Mouse (Mus musculus): Measurements from ENCODE around the gene Etfa. TPM values are rescaled to one million over a fixed set of nuclear protein-coding genes. Genes with fewer than 3 reads are reported as not detected.

Etfa gene
- polyA plus RNA-seq, 1 experiment: 16.7 TPM

- Histone ChIP-seq H3K4me3 (ENCODE audit: control insufficient read depth, low read depth, low read length) (no peak overlapping the region), H3K27ac (ENCODE audit: control insufficient read depth, insufficient read depth, low read depth, low read length) (no peak overlapping the region), H3K4me1 (ENCODE audit: control insufficient read depth, insufficient read depth, low read length) (peaks cover 6% of the 10 kb centered on the region), H3K36me3 (ENCODE audit: control insufficient read depth, insufficient read depth, low read length) (no peaks in the 10 kb centered on the region), H3K27me3 (ENCODE audit: control insufficient read depth, insufficient read depth, low read length) (no peaks in the 10 kb centered on the region)
- TF ChIP-seq POLR2A (IDR thresholded peaks at IDR 0.05; ENCODE audit: control insufficient read depth, low read depth, low read length) (no peak), CTCF (IDR thresholded peaks at IDR 0.05; ENCODE audit: control insufficient read depth, insufficient read depth, insufficient replicate concordance, low read depth, low read length) (no peak)
Observed at GRCm38 (mm10) chr9:55433875-55434274, 78.2 kb downstream of the Etfa start.

- TF ChIP-seq CTCF (IDR thresholded peaks at IDR 0.05; ENCODE audit: control insufficient read depth, insufficient read depth, insufficient replicate concordance, low read depth, low read length) (no peak), POLR2A (IDR thresholded peaks at IDR 0.05; ENCODE audit: control insufficient read depth, low read depth, low read length) (no peak)
- no peaks in the 10 kb centered on the region for H3K36me3 ChIP-seq (ENCODE audit: control insufficient read depth, insufficient read depth, low read length)
- no peak overlapping the region for H3K27ac ChIP-seq (ENCODE audit: control insufficient read depth, insufficient read depth, low read depth, low read length)
Observed at GRCm38 (mm10) chr9:55432306-55433289, 79.4 kb downstream of the Etfa start.

GRCm38 (mm10) chr9:55430133-55430532 lies 81.9 kb downstream of the Etfa start:
- TF ChIP-seq POLR2A (IDR thresholded peaks at IDR 0.05; ENCODE audit: control insufficient read depth, low read depth, low read length) (no peak), CTCF (IDR thresholded peaks at IDR 0.05; ENCODE audit: control insufficient read depth, insufficient read depth, insufficient replicate concordance, low read depth, low read length) (no peak)
- Histone ChIP-seq H3K4me3 (ENCODE audit: control insufficient read depth, low read depth, low read length) (peak overlapping the region; percentile 9; the same call in 1 of the 2 replicates), H3K27ac (ENCODE audit: control insufficient read depth, insufficient read depth, low read depth, low read length) (no peak overlapping the region)

More at GRCm38 (mm10) chr9:55432306-55433289, 79.4 kb downstream of the Etfa start:
- no peak overlapping the region for H3K4me3 ChIP-seq (ENCODE audit: control insufficient read depth, low read depth, low read length)
- peaks cover 9% of the 10 kb centered on the region for H3K4me1 ChIP-seq (ENCODE audit: control insufficient read depth, insufficient read depth, low read length)
- no peaks in the 10 kb centered on the region for H3K27me3 ChIP-seq (ENCODE audit: control insufficient read depth, insufficient read depth, low read length)

GRCm38 (mm10) chr9:55429242-55429975 lies 82.6 kb downstream of the Etfa start:
- no peak overlapping the region for H3K4me3 ChIP-seq (ENCODE audit: control insufficient read depth, low read depth, low read length)
- no peak for TF ChIP-seq POLR2A (IDR thresholded peaks at IDR 0.05; ENCODE audit: control insufficient read depth, low read depth, low read length)
- peak; percentile 47; the same call in 1 of the 2 replicates for TF ChIP-seq CTCF (IDR thresholded peaks at IDR 0.05; ENCODE audit: control insufficient read depth, insufficient read depth, insufficient replicate concordance, low read depth, low read length)
- no peak overlapping the region for H3K27ac ChIP-seq (ENCODE audit: control insufficient read depth, insufficient read depth, low read depth, low read length)
- no peaks in the 10 kb centered on the region for H3K36me3 ChIP-seq (ENCODE audit: control insufficient read depth, insufficient read depth, low read length)
- no peaks in the 10 kb centered on the region for H3K27me3 ChIP-seq (ENCODE audit: control insufficient read depth, insufficient read depth, low read length)
- H3K4me1 ChIP-seq (ENCODE audit: control insufficient read depth, insufficient read depth, low read length): peaks cover 14% of the 10 kb centered on the region

More at GRCm38 (mm10) chr9:55430133-55430532, 81.9 kb downstream of the Etfa start:
- H3K36me3 ChIP-seq (ENCODE audit: control insufficient read depth, insufficient read depth, low read length): no peaks in the 10 kb centered on the region
- no peaks in the 10 kb centered on the region for H3K27me3 ChIP-seq (ENCODE audit: control insufficient read depth, insufficient read depth, low read length)
- H3K4me1 ChIP-seq (ENCODE audit: control insufficient read depth, insufficient read depth, low read length): peaks cover 14% of the 10 kb centered on the region

GRCm38 (mm10) chr9:55425271-55425810 lies 86.7 kb downstream of the Etfa start:
- Histone ChIP-seq H3K4me1 (ENCODE audit: control insufficient read depth, insufficient read depth, low read length) (peaks cover 14% of the 10 kb centered on the region), H3K27ac (ENCODE audit: control insufficient read depth, insufficient read depth, low read depth, low read length) (no peak overlapping the region), H3K4me3 (ENCODE audit: control insufficient read depth, low read depth, low read length) (no peak overlapping the region), H3K27me3 (ENCODE audit: control insufficient read depth, insufficient read depth, low read length) (no peaks in the 10 kb centered on the region), H3K36me3 (ENCODE audit: control insufficient read depth, insufficient read depth, low read length) (no peaks in the 10 kb centered on the region)
- TF ChIP-seq POLR2A (IDR thresholded peaks at IDR 0.05; ENCODE audit: control insufficient read depth, low read depth, low read length) (no peak), CTCF (IDR thresholded peaks at IDR 0.05; ENCODE audit: control insufficient read depth, insufficient read depth, insufficient replicate concordance, low read depth, low read length) (no peak)

GRCm38 (mm10) chr9:55423451-55424424 lies 88.3 kb downstream of the Etfa start:
- Histone ChIP-seq H3K4me3 (ENCODE audit: control insufficient read depth, low read depth, low read length) (no peak overlapping the region), H3K4me1 (ENCODE audit: control insufficient read depth, insufficient read depth, low read length) (peaks cover 8% of the 10 kb centered on the region), H3K27me3 (ENCODE audit: control insufficient read depth, insufficient read depth, low read length) (no peaks in the 10 kb centered on the region), H3K27ac (ENCODE audit: control insufficient read depth, insufficient read depth, low read depth, low read length) (no peak overlapping the region), H3K36me3 (ENCODE audit: control insufficient read depth, insufficient read depth, low read length) (no peaks in the 10 kb centered on the region)
- TF ChIP-seq CTCF (IDR thresholded peaks at IDR 0.05; ENCODE audit: control insufficient read depth, insufficient read depth, insufficient replicate concordance, low read depth, low read length) (no peak), POLR2A (IDR thresholded peaks at IDR 0.05; ENCODE audit: control insufficient read depth, low read depth, low read length) (no peak)

Measured in testis, adult 2 months (tissue).